Mouse (Mus musculus) C2C12 (cell line): Measurements from ENCODE around the gene Med7. TPM values are rescaled to one million over a fixed set of nuclear protein-coding genes. Genes with fewer than 3 reads are reported as not detected.

Experiments
- H3K27me3 ChIP-seq: one replicate; pipeline ENCODE4 v1.6.1; 2011; ENCODE audit not compliant: control insufficient read depth, insufficient read depth, insufficient read length
- H3K36me3 ChIP-seq: one replicate; pipeline ENCODE4 v1.6.1; 2011; ENCODE audit not compliant: control insufficient read depth, insufficient read depth
- H3K4me3 ChIP-seq: one replicate; pipeline ENCODE4 v1.5.1; 2011; ENCODE audit warnings: mild to moderate bottlenecking, control low read depth; ENCODE audit not compliant: poor library complexity, insufficient read depth, severe bottlenecking
- H3K79me2 ChIP-seq: one replicate; pipeline ENCODE4 v1.6.1; 2011; ENCODE audit not compliant: control insufficient read depth, insufficient read depth
- H3K79me3 ChIP-seq: one replicate; pipeline ENCODE4 v1.6.1; 2011; ENCODE audit warnings: low read depth, control low read depth
- H3ac ChIP-seq: one replicate; pipeline ENCODE3; 2011; ENCODE audit warnings: low read depth; ENCODE audit not compliant: control insufficient read depth, insufficient read length
- CEBPB ChIP-seq: IDR thresholded peaks from one replicate; pipeline ENCODE4 v1.6.1; 2011; ENCODE audit warnings: low read depth, mild to moderate bottlenecking, control low read depth, moderate library complexity
- CTCF ChIP-seq: IDR thresholded peaks from one replicate; pipeline ENCODE4 v1.5.1; 2011; ENCODE audit not compliant: control insufficient read depth, insufficient read depth, insufficient read length
- FOSL1 ChIP-seq: IDR thresholded peaks from one replicate; pipeline ENCODE4 v1.8.0; 2011; ENCODE audit warnings: mild to moderate bottlenecking, low read length; ENCODE audit not compliant: poor library complexity, insufficient read depth, severe bottlenecking
- MAX ChIP-seq: IDR thresholded peaks from one replicate; pipeline ENCODE4 v1.6.1; 2011; ENCODE audit warnings: mild to moderate bottlenecking, control low read depth
- MYOD1 ChIP-seq: IDR thresholded peaks from one replicate; pipeline ENCODE4 v1.6.1; 2011; ENCODE audit warnings: low read depth; ENCODE audit not compliant: control insufficient read depth, insufficient read length
- MYOG ChIP-seq: IDR thresholded peaks from one replicate; pipeline ENCODE4 v1.6.1; 2011; ENCODE audit not compliant: control insufficient read depth, insufficient read length; ENCODE audit errors: extremely low read depth
- USF1 ChIP-seq: IDR thresholded peaks from one replicate; pipeline ENCODE4 v1.6.1; 2011; ENCODE audit warnings: low read depth, mild to moderate bottlenecking, control low read depth, moderate library complexity
- polyA plus RNA-seq: library from polyadenylated mRNA; unstranded; fragments of >200 nt; fragmentation: generic; extraction: Trizol; gene quantifications from one replicate; pipeline ENCODE4 v1.2.1, GENCODE M21; 2012; ENCODE audit warnings: missing spikeins

The Med7 gene
- polyA plus RNA-seq, 1 experiment, result 19.8 TPM

GRCm38 (mm10) chr11:46397900-46398299, 38.8 kb upstream of the Med7 start:
- Histone ChIP-seq H3K36me3 (no peaks in the 10 kb centered on the region), H3K79me2 (no peaks in the 10 kb centered on the region), H3ac (no peak overlapping the region), H3K79me3 (no peaks in the 10 kb centered on the region), H3K4me3 (no peak overlapping the region), H3K27me3 (no peaks in the 10 kb centered on the region)
- no peak for TF ChIP-seq MAX
- TF ChIP-seq FOSL1, result no peak
- TF ChIP-seq USF1, result no peak
- TF ChIP-seq CEBPB, result no peak
- TF ChIP-seq MYOD1, result no peak
- TF ChIP-seq CTCF, result no peak
- TF ChIP-seq MYOG, result no peak

- Histone ChIP-seq H3ac (no peak overlapping the region), H3K36me3 (no peaks in the 10 kb centered on the region), H3K27me3 (no peaks in the 10 kb centered on the region), H3K79me2 (no peaks in the 10 kb centered on the region), H3K4me3 (no peak overlapping the region), H3K79me3 (no peaks in the 10 kb centered on the region)
- TF ChIP-seq CTCF (no peak), FOSL1 (no peak), MYOD1 (no peak), CEBPB (no peak), MYOG (no peak), MAX (no peak), USF1 (no peak)
These were observed 38.3 kb upstream of the Med7 start for GRCm38 (mm10) chr11:46398473-46398872.

GRCm38 (mm10) chr11:46398933-46399383, 37.8 kb upstream of the Med7 start:
- no peaks in the 10 kb centered on the region for H3K27me3 ChIP-seq
- no peak overlapping the region for H3K4me3 ChIP-seq
- H3K79me3 ChIP-seq, result no peaks in the 10 kb centered on the region
- TF ChIP-seq CEBPB (no peak), MYOG (no peak)
- no peak overlapping the region for H3ac ChIP-seq
- no peaks in the 10 kb centered on the region for H3K79me2 ChIP-seq
- H3K36me3 ChIP-seq, result no peaks in the 10 kb centered on the region

GRCm38 (mm10) chr11:46401555-46401954, 35.2 kb upstream of the Med7 start:
- no peaks in the 10 kb centered on the region for H3K27me3 ChIP-seq
- H3K36me3 ChIP-seq, result no peaks in the 10 kb centered on the region
- no peak overlapping the region for H3K4me3 ChIP-seq
- no peak overlapping the region for H3ac ChIP-seq
- TF ChIP-seq USF1 (no peak), MYOG (no peak), FOSL1 (no peak), MAX (no peak), CEBPB (no peak), MYOD1 (no peak), CTCF (no peak)
- no peaks in the 10 kb centered on the region for H3K79me2 ChIP-seq
- no peaks in the 10 kb centered on the region for H3K79me3 ChIP-seq

- H3ac ChIP-seq, result no peak overlapping the region
These were observed 31.7 kb upstream of the Med7 start for GRCm38 (mm10) chr11:46404986-46405385.

GRCm38 (mm10) chr11:46406721-46407120, 30.0 kb upstream of the Med7 start:
- TF ChIP-seq MYOD1, result no peak
- no peak for TF ChIP-seq CTCF
- no peak for TF ChIP-seq MAX
- TF ChIP-seq USF1, result no peak
- no peak for TF ChIP-seq MYOG
- no peak for TF ChIP-seq FOSL1
- TF ChIP-seq CEBPB, result no peak

More at GRCm38 (mm10) chr11:46404986-46405385, 31.7 kb upstream of the Med7 start:
- Histone ChIP-seq H3K79me3 (no peaks in the 10 kb centered on the region), H3K27me3 (no peaks in the 10 kb centered on the region), H3K4me3 (no peak overlapping the region), H3K36me3 (no peaks in the 10 kb centered on the region), H3K79me2 (no peaks in the 10 kb centered on the region)
- TF ChIP-seq CTCF (no peak), CEBPB (no peak), FOSL1 (no peak), USF1 (no peak), MYOG (no peak), MYOD1 (no peak), MAX (no peak)

GRCm38 (mm10) chr11:46410018-46410563, 26.6 kb upstream of the Med7 start:
- H3ac ChIP-seq, result no peak overlapping the region
- no peaks in the 10 kb centered on the region for H3K36me3 ChIP-seq
- H3K4me3 ChIP-seq, result no peak overlapping the region
- H3K27me3 ChIP-seq, result no peaks in the 10 kb centered on the region
- no peaks in the 10 kb centered on the region for H3K79me3 ChIP-seq
- no peaks in the 10 kb centered on the region for H3K79me2 ChIP-seq
- TF ChIP-seq CEBPB (no peak), CTCF (no peak), MYOG (no peak), MAX (no peak)

More at GRCm38 (mm10) chr11:46406721-46407120, 30.0 kb upstream of the Med7 start:
- no peaks in the 10 kb centered on the region for H3K79me3 ChIP-seq
- H3ac ChIP-seq, result no peak overlapping the region
- no peak overlapping the region for H3K4me3 ChIP-seq
- H3K36me3 ChIP-seq, result no peaks in the 10 kb centered on the region
- no peaks in the 10 kb centered on the region for H3K27me3 ChIP-seq
- H3K79me2 ChIP-seq, result no peaks in the 10 kb centered on the region
